Mouse (Mus musculus) spleen, adult 2 months (tissue): ENCODE measurements at regions not wholly inside any gene's neighbourhood (a gene's known extent, or its start where the extent isn't known, plus 50 kb on each side); places are given as distances from the start of the nearest gene placed in this dataset.

Experiments used
- CTCF ChIP-seq: fragments of 200-500 bp; IDR thresholded peaks from 2 replicates; pipeline ENCODE4 v1.5.1; 2011; ENCODE audit warnings: mild to moderate bottlenecking, inconsistent platforms; ENCODE audit not compliant: insufficient read depth, insufficient read length, insufficient replicate concordance; ENCODE audit errors: extremely low read depth
- POLR2A ChIP-seq: fragments of 200-500 bp; IDR thresholded peaks from 2 replicates; pipeline ENCODE4 v1.6.1; 2011; ENCODE audit warnings: low read depth, low read length, inconsistent platforms

GRCm38 (mm10) chr9:122556051-122556450 is 191.1 kb upstream of the Topaz1 start:
- no peak for TF ChIP-seq CTCF
- TF ChIP-seq POLR2A, result no peak
